Mouse (Mus musculus) embryo, embryonic 11.5 days (tissue): ENCODE data around the gene Lypla2.

Experiments used
- DNase-seq: peaks from one replicate; pipeline ENCODE4 v3.0.0-alpha.2; 2012; ENCODE audit warnings: low read depth, low spot score

The Lypla2 gene

DNA sequence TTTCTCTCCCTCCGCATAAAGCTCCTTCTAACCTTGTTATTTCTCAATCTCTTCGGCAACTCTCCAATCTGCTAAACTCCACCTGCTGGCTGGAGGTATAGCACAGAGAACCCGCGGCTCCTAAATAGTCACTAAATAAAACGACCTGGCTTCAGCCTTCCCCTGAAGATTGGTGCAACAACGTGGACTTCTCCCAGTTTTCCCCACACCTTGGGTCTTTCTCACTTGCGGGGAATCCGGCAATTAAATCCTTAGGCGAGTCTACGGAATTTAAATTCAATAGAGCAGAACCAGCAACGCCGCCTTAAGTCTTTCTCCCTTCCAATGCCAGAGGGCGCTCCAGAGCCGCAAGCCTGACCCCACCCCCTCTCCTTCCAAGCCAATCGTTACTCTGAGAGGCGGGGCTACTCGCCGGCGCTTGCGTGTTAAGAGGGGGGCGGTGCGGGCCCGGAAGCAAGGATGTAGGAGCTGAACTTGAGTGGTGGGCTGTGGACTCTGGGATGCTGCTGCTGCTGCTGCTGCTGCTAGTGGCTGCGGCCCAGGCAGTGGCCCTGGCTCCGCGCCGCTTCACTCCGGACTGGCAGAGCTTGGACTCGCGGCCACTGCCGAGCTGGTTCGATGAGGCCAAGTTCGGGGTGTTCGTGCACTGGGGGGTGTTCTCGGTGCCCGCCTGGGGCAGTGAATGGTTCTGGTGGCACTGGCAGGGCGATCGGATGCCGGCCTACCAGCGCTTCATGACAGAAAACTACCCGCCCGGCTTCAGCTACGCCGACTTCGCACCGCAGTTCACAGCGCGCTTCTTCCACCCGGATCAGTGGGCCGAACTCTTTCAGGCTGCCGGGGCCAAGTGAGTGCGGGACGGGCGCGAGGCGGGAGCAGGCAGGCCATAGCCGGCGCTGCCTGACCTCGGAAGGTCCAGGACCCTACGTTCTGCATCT lies 51.9 kb downstream of the Lypla2 start, which contains the start of gene Fuca1:
Gene Fuca1 (plus strand): TSS at position 432 of the 938 bp plus-strand sequence.
- DNase-seq = peak; percentile 91

DNA sequence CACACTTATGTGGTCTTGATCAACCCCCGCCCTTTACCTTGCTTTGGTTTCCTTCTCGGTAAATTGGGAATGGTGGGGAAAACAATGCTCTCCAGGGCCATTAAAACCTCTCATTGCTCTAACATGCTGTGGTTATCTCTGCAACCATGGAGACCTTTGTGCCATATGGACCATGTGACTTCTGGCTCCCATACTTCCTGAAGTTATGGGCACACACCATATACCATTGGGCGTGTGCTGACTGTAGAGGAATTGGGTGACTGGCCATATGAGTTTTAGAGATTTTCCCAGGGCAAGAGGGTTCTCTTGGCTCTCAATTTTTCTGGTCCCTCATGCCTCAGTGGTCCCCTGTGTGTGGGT lies 53.2 kb downstream of the Lypla2 start:
- DNase-seq = no peak

DNA sequence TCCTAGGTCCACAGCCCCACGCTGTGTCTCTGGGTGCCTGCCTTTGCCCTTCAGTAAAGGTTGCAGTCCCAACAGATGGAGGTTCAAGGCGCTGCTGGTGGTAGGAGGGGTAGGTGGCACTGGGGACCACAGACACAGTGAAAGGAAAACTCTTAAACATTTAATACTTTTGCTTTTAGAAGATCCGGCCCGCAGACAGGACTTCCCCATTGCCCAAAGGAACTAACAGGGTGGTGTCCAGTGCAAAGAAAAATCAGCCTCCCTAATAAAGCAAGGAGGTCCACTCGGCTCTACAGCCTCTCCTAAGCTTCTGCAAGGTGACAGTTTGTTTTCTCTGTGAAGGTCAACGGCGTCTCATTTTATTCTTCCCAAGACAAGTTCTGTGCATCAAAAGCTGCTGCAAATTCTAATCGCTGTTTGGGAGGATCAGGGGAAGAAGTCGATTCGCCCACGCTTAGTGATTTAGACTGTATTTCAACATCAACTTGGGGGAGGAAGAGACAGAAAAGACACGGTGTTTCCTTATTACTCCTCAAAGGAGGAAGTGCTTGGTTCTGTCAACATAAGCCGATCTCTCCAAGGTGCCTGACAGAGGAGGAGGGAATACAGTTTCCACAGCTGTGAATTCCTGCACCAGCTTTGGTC lies 53.7 kb downstream of the Lypla2 start:
- DNase-seq = no peak
